Mouse (Mus musculus) liver, postnatal 0 days (tissue): ENCODE results near the gene Dus3l. TPM values are rescaled to one million over a fixed set of nuclear protein-coding genes. Genes with fewer than 3 reads are reported as not detected.
A peak's percentile ranks its signal among the peaks of the same experiment; 100 is the strongest.

Experiments
- ATAC-seq: fragments of 200-750 bp; cut with Nextera tagmentation; 2 replicates; pipeline ENCODE4 v1.8.0; 2017; ENCODE audit warnings: mild to moderate bottlenecking, moderate library complexity
- DNase-seq: peaks from one replicate; pipeline ENCODE4 v3.0.0-alpha.2; 2016
- H3K27ac ChIP-seq: fragments of 300-500 bp; sonication (generic); 2 replicates; pipeline ENCODE4 v1.5.1; 2014; ENCODE audit warnings: antibody characterized with exemption, moderate library complexity, mild to moderate bottlenecking, low read depth
- H3K27me3 ChIP-seq: fragments of 300-500 bp; sonication (generic); 2 replicates; pipeline ENCODE4 v1.6.1; 2014; ENCODE audit warnings: low read length, control low read depth, mixed read lengths; ENCODE audit not compliant: insufficient read depth
- H3K36me3 ChIP-seq: fragments of 300-500 bp; sonication (generic); replicated peaks from 2 replicates; pipeline ENCODE4 v1.6.1; 2014; ENCODE audit warnings: mild to moderate bottlenecking, control low read depth, low read length, moderate library complexity, mixed read lengths; ENCODE audit not compliant: insufficient read depth
- H3K4me1 ChIP-seq: fragments of 300-500 bp; sonication (generic); 2 replicates; pipeline ENCODE4 v1.6.1; 2014; ENCODE audit warnings: antibody characterized with exemption, mild to moderate bottlenecking, control low read depth; ENCODE audit not compliant: insufficient read depth
- H3K4me2 ChIP-seq: fragments of 300-500 bp; sonication (generic); 2 replicates; pipeline ENCODE4 v1.6.1; 2014; ENCODE audit warnings: low read depth, mild to moderate bottlenecking, low read length, moderate library complexity, mixed read lengths
- H3K4me3 ChIP-seq: fragments of 300-500 bp; sonication (generic); 2 replicates; pipeline ENCODE4 v1.5.1; 2014; ENCODE audit warnings: low read depth, low read length
- H3K9ac ChIP-seq: fragments of 300-500 bp; sonication (generic); replicated peaks from 2 replicates; pipeline ENCODE4 v1.6.1; 2014; ENCODE audit warnings: mild to moderate bottlenecking, moderate library complexity
- H3K9me3 ChIP-seq: fragments of 300-500 bp; sonication (generic); 2 replicates; pipeline ENCODE4 v1.6.1; 2016; ENCODE audit warnings: mild to moderate bottlenecking, control low read depth, low read length, mixed read lengths
- CTCF ChIP-seq: sonication (generic); IDR thresholded peaks from 2 replicates; pipeline ENCODE4 v1.5.1; 2016; ENCODE audit warnings: antibody characterized with exemption, low read depth
- EP300 ChIP-seq: IDR thresholded peaks from 2 replicates; pipeline ENCODE4 v1.6.1; 2016; ENCODE audit warnings: antibody characterized with exemption, low read depth, mild to moderate bottlenecking
- WGBS: fragments of 180-500 bp; shearing (Covaris S2); extraction: QIAGEN DNeasy Blood & Tissue Kit; methylation state at CpG from one replicate; pipeline ENCODE4 v1.1.7; 2014; ENCODE audit not compliant: insufficient replicate concordance; 5-methylcytosine and 5-hydroxymethylcytosine counted together
- polyA plus RNA-seq: library from polyadenylated mRNA; unstranded; fragments of >200 nt; fragmentation: Nextera tagmentation; extraction: Ambion mirVana; gene quantifications from 2 replicates; pipeline ENCODE4 v1.2.1, GENCODE M21; 2015

Dus3l gene
- 9.1 TPM in 2 replicates for polyA plus RNA-seq

DNA sequence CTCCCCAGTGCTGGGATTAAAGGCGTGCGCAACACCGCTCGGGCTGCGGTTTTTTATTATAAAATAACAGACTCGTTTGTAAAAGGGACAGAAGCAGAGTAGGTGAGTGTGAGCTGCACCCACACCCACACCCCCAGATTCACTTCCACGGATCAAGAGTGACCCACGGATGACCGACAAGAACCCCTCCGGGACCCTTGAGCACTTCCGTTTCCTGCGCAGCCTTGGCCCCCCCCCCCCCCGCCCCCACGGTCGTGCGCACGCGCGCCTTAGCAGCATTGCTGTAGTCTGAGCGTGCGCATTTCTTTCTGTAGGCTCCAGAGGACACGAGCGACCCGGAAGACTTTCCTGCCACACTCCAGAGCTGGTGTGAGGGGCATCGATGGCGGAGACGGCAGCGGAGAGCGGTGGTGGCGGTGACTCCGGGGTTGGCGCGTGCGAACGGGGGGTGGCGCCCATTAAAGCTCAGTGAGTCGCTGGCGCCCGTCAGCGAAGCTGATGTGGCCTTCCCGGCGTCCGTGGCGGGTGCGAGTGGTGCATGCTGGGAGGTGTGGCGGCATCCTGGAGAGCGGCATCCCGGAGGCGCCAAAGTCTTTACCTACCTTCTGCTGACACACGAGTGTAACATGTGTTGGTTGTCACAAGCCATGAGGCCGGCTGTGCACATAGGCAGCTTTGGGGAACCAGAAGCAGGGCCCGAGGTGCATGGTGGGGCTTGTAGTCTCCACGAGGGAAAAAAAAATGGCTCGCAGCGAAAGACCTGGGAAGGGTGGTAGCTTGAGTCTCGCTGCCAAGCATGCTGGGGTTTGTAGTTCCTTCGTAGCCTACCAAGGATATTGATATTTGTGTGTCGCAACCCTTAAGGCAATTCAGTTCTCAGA is at the start of gene Dus3l:
Gene Dus3l, plus strand, starts transcription at position 284 of the 881 bp plus-strand sequence.
- peak within 1 kb of the TSS; percentile 78 for H3K9ac ChIP-seq
- no peaks in the 10 kb centered on the region for H3K27me3 ChIP-seq
- H3K27ac ChIP-seq: peak within 1 kb of the TSS; percentile 92
- H3K4me3 ChIP-seq: peak within 1 kb of the TSS; percentile 72
- DNase-seq (peak; percentile 90), ATAC-seq (peak; percentile 87)
- H3K36me3 ChIP-seq: peaks cover 24% of the 10 kb centered on the region
- H3K4me1 ChIP-seq: peaks cover 34% of the 10 kb centered on the region
- H3K4me2 ChIP-seq: peak within 1 kb of the TSS; percentile 92
- no peaks in the 10 kb centered on the region for H3K9me3 ChIP-seq
- WGBS: under 1% methylated on average over 56 of the region's 58 CpGs
- TF ChIP-seq EP300 (no peak), CTCF (no peak)

DNA sequence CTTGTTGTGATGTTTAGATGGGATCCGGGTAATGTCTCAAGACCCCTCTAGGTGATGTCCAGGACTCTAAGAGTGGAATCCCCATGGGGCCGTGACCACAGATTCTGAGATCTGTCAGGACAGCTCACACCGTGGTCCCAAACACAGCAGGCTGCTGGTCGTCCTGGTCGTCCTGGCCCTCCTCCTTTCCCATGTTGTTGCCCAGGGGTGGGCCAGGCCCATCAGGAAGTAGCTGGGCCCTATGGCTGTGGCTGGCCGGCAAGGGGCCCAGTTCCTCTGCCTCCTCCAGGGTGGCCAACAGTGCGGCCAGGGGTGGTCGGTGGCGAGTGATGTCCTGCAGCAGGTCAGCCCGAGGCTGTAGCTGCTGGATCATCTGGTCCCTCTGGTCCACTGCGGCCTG is 49.2 kb upstream of the Dus3l start:
- no peak for TF ChIP-seq CTCF
- no peak for TF ChIP-seq EP300
- DNase-seq: no peak
- H3K4me2 ChIP-seq: no peak overlapping the region
- H3K4me3 ChIP-seq: no peak overlapping the region
- H3K36me3 ChIP-seq: peaks cover 18% of the 10 kb centered on the region
- H3K27me3 ChIP-seq: no peaks in the 10 kb centered on the region
- H3K27ac ChIP-seq: no peak overlapping the region
- H3K9ac ChIP-seq: no peak overlapping the region
- peaks cover 19% of the 10 kb centered on the region for H3K4me1 ChIP-seq
- no peaks in the 10 kb centered on the region for H3K9me3 ChIP-seq
- no peak for ATAC-seq
- WGBS: 75% methylated on average over 10 of the region's 11 CpGs

DNA sequence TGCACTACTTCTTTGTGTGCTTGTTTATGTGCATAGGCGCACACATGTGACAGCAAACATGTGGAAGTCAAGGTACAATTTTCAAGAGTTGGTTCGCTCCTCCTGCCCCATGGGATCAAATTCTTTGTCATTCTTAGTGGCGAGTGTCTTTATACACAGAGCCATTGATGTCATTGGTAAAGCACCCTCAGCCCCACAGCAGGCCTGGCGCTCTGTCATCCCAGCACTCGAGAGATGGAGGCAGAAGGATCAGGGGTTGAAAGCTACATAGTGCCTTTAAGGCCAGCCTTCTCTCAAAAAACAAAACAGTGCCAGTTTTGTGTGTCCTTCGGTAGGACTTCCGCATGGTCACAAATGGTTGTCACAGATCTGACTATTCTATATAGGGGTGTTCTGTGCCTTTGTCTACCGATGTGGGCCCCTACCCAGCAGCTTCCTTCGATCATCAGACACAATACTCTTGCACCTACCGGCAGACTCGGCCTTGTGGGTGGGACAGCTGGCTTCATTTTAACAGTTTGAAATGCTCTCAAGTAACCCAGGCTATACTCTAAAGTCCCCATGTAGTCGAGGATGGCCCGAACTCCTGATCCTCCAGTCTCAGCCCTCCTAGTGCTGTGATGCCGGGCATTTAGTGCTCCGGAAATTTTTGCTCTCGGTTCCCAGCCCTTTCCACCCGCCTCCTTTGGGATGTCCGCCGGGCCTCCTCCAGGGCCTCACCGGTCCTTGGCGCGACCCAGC is 48.5 kb upstream of the Dus3l start:
- Histone ChIP-seq H3K27ac (peak overlapping the region; percentile 60; the same call in 1 of the 2 replicates), H3K4me3 (peak overlapping the region; percentile 76), H3K36me3 (peaks cover 14% of the 10 kb centered on the region), H3K4me2 (peak overlapping the region; percentile 92), H3K27me3 (no peaks in the 10 kb centered on the region), H3K4me1 (peaks cover 19% of the 10 kb centered on the region), H3K9ac (peak overlapping the region; percentile 75), H3K9me3 (no peaks in the 10 kb centered on the region)
- 27% methylated on average over 22 of the region's 22 CpGs for WGBS
- TF ChIP-seq CTCF: no peak
- no peak for TF ChIP-seq EP300
- DNase-seq (no peak), ATAC-seq (no peak)

DNA sequence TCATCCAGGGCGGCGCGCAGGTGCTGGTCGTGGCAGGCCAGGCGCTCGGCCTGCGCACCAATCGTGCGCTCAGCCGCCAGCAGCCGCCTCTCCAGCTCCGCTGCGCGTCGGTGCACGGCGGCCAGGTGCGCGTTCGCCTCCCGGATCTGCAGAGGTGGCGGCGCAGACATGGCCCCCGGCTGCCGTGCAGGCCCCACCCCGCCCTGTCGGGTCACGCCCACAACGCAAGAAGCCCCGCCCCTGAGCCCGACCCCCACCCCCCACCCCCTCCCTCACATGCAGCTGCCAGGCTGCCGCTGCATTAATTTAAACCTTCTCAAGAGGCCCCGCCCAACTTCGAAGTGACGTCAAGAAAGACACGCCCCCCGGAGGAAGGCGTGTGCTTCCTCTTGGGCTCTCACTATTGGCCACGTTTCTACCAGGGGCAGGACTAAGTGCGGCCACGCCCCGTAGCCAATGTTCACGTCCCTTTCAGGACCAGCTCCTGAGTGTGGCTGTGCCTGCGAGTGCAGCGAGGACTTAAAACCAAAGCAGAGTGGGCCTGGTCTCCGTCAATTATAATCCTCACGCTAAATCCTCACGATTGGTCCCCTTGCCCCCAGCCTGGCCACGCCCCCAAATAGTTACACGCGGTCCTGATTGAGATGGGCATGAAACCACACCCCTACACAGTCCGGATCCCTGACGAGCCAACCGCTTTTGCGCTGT is 47.7 kb upstream of the Dus3l start:
- H3K36me3 ChIP-seq: 0 out of 2 replicates have a peak, but pooled peaks cover 12% of the 10 kb centered on the region
- peak overlapping the region; percentile 87 for H3K9ac ChIP-seq
- under 1% methylated on average over 53 of the region's 55 CpGs for WGBS
- DNase-seq (peak; percentile 97), ATAC-seq (peak; percentile 88)
- no peaks in the 10 kb centered on the region for H3K27me3 ChIP-seq
- H3K9me3 ChIP-seq: no peaks in the 10 kb centered on the region
- peaks cover 19% of the 10 kb centered on the region for H3K4me1 ChIP-seq
- peak overlapping the region; percentile 76 for H3K4me3 ChIP-seq
- H3K4me2 ChIP-seq: peak overlapping the region; percentile 92
- TF ChIP-seq CTCF: no peak
- TF ChIP-seq EP300: no peak
- peak overlapping the region; percentile 83 for H3K27ac ChIP-seq

DNA sequence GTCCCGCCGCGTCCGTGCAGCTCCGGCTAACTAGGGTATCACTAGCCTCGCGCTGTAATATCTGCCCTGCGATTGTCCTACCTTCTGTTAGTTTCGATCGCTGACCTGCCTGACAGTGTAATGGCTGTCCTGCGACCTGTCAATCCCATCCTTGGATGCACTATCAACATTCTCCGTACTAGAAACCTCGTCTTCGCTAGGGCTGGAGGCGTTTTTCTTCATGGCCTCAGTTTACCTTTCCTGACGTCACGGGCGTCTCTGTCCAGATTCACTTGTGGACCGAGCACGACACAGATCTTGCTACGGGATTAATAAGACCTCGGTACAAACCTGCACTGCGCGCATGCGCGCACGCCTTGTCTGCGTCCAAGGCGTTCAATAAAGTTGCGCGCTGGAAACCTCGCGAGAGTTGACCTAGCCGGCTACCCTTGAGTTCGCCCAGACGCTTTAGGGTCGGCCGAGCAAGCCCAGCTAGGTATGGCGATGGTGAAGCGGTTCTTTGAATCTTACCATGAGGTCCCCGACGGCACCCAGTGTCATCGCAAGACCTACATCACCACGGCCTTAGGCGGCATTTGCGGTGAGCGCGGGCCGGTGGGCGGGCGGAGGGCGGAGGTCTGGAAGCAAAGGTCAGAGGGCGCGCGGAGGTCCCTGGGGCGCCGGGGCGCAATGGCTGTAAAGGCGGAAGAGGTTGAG is 47.0 kb upstream of the Dus3l start, which contains the start of the genes Ndufa11 and Vmac:
Gene Ndufa11, plus strand, starts transcription at position 405 of the 696 bp plus-strand sequence.
Gene Vmac, minus strand, starts transcription at position 660 of the 696 bp plus-strand sequence.
- Histone ChIP-seq H3K4me1 (peaks cover 19% of the 10 kb centered on the region), H3K27me3 (no peaks in the 10 kb centered on the region), H3K9me3 (no peaks in the 10 kb centered on the region), H3K27ac (peak within 1 kb of the TSS; percentile 83), H3K4me2 (peak within 1 kb of the TSS; percentile 92), H3K4me3 (peak within 1 kb of the TSS; percentile 76), H3K36me3 (0 out of 2 replicates have a peak, but pooled peaks cover 11% of the 10 kb centered on the region), H3K9ac (peak within 1 kb of the TSS; percentile 87)
- WGBS: under 1% methylated on average over 59 of the region's 59 CpGs
- DNase-seq: peak; percentile 98
- peak; percentile 78; the same call in 1 of the 2 replicates for TF ChIP-seq EP300
- TF ChIP-seq CTCF: no peak
- peak; percentile 77 for ATAC-seq
